Mouse (Mus musculus) bone marrow, adult 2 months (tissue): ENCODE data around the gene Otop2. TPM values are rescaled to one million over a fixed set of nuclear protein-coding genes. Genes with fewer than 3 reads are reported as not detected.
A peak's percentile ranks its signal among the peaks of the same experiment; 100 is the strongest.

Source experiments
- H3K27ac ChIP-seq: fragments of 200-500 bp; 2 replicates; pipeline ENCODE4 v1.5.1; 2012; ENCODE audit warnings: low read depth, mild to moderate bottlenecking, control low read depth, inconsistent platforms, low read length; ENCODE audit not compliant: control insufficient read depth, poor library complexity, insufficient read depth
- H3K4me1 ChIP-seq: fragments of 200-500 bp; 2 replicates; pipeline ENCODE4 v1.6.1; 2011; ENCODE audit warnings: low read length; ENCODE audit not compliant: control insufficient read depth, insufficient read depth
- H3K4me3 ChIP-seq: fragments of 200-500 bp; replicated peaks from 2 replicates; pipeline ENCODE3; 2011; ENCODE audit warnings: mild to moderate bottlenecking, low read depth, low read length, control low read depth; ENCODE audit not compliant: control insufficient read depth
- CTCF ChIP-seq: fragments of 200-500 bp; IDR thresholded peaks from 2 replicates; pipeline ENCODE4 v1.5.1; 2011; ENCODE audit warnings: low read length, control low read depth; ENCODE audit not compliant: control insufficient read depth, insufficient read depth
- POLR2A ChIP-seq: fragments of 200-500 bp; IDR thresholded peaks from 2 replicates; pipeline ENCODE4 v1.6.1; 2011; ENCODE audit warnings: low read depth, mild to moderate bottlenecking, control low read depth, low read length, borderline replicate concordance; ENCODE audit not compliant: control insufficient read depth
- WGBS: fragments of 180-500 bp; shearing (Covaris S2); methylation state at CpG from one replicate; pipeline ENCODE4 v1.1.7; 2018; 5-methylcytosine and 5-hydroxymethylcytosine counted together
- polyA plus RNA-seq: library from polyadenylated mRNA; stranded (reverse); fragments of >200 nt; gene quantifications from 2 replicates; pipeline ENCODE4 v1.2.4, GENCODE M21; 2011; ENCODE audit warnings: low replicate concordance; ENCODE audit not compliant: missing spikeins, insufficient read depth, insufficient read length

Otop2 gene
- polyA plus RNA-seq, 1 experiment: not detected

- 11% methylated on average over 8 of the region's 8 CpGs for WGBS
- Histone ChIP-seq H3K27ac (no peak overlapping the region), H3K4me1 (no peaks in the 10 kb centered on the region), H3K4me3 (no peak overlapping the region)
- TF ChIP-seq POLR2A (no peak), CTCF (peak; percentile 94)
These were observed 47.2 kb downstream of the Otop2 start for GRCm38 (mm10) chr11:115354183-115354582.

GRCm38 (mm10) chr11:115358468-115358867 is 51.5 kb downstream of the Otop2 start:
- no peaks in the 10 kb centered on the region for H3K4me1 ChIP-seq
- TF ChIP-seq CTCF (peak; percentile 10; the same call in 1 of the 2 replicates), POLR2A (no peak)
- 21% methylated on average over 5 of the region's 5 CpGs for WGBS
- H3K4me3 ChIP-seq: no peak overlapping the region
- no peak overlapping the region for H3K27ac ChIP-seq

GRCm38 (mm10) chr11:115359293-115359692 is 52.3 kb downstream of the Otop2 start:
- Histone ChIP-seq H3K27ac (no peak overlapping the region), H3K4me1 (no peaks in the 10 kb centered on the region), H3K4me3 (no peak overlapping the region)
- 56% methylated on average over 3 of the region's 3 CpGs for WGBS
- TF ChIP-seq POLR2A: no peak

- Histone ChIP-seq H3K27ac (no peak overlapping the region), H3K4me3 (no peak overlapping the region), H3K4me1 (no peaks in the 10 kb centered on the region)
- peak; percentile 49; the same call in 1 of the 2 replicates for TF ChIP-seq CTCF
- TF ChIP-seq POLR2A: no peak
- WGBS: 41% methylated on average over 6 of the region's 6 CpGs
These were observed 52.8 kb downstream of the Otop2 start for GRCm38 (mm10) chr11:115359726-115360125.

- TF ChIP-seq CTCF (no peak), POLR2A (no peak)
- no peak overlapping the region for H3K4me3 ChIP-seq
- H3K27ac ChIP-seq: no peak overlapping the region
- 92% methylated on average over 3 of the region's 3 CpGs for WGBS
- no peaks in the 10 kb centered on the region; the same call in 1 of the 2 replicates for H3K4me1 ChIP-seq
These were observed 57.2 kb downstream of the Otop2 start for GRCm38 (mm10) chr11:115364136-115364535.

- 8% methylated on average over 7 of the region's 7 CpGs for WGBS
- H3K27ac ChIP-seq: no peak overlapping the region
- no peak for TF ChIP-seq POLR2A
- TF ChIP-seq CTCF: no peak
- no peaks in the 10 kb centered on the region; the same call in 1 of the 2 replicates for H3K4me1 ChIP-seq
- no peak overlapping the region for H3K4me3 ChIP-seq
These were observed 59.2 kb downstream of the Otop2 start for GRCm38 (mm10) chr11:115366039-115366705.

- 6% methylated on average over 28 of the region's 28 CpGs for WGBS
- Histone ChIP-seq H3K4me1 (no peaks in the 10 kb centered on the region; the same call in 1 of the 2 replicates), H3K27ac (peak overlapping the region; percentile 20; the same call in 1 of the 2 replicates), H3K4me3 (peak overlapping the region; percentile 20)
- TF ChIP-seq POLR2A: no peak
- no peak for TF ChIP-seq CTCF
These were observed 59.9 kb downstream of the Otop2 start for GRCm38 (mm10) chr11:115366706-115367394.

GRCm38 (mm10) chr11:115367395-115367944 is 60.5 kb downstream of the Otop2 start, which contains the start of gene Hid1:
Gene Hid1 (minus strand): TSS chr11:115367756.
- TF ChIP-seq CTCF: no peak
- TF ChIP-seq POLR2A: no peak
- Histone ChIP-seq H3K27ac (peak within 1 kb of the TSS; percentile 20; the same call in 1 of the 2 replicates), H3K4me3 (peak within 1 kb of the TSS; percentile 60), H3K4me1 (no peaks in the 10 kb centered on the region; the same call in 1 of the 2 replicates)
- 1% methylated on average over 39 of the region's 39 CpGs for WGBS
